Mouse (Mus musculus) thymus, adult 2 months (tissue): ENCODE data around the gene Tyw1. TPM values are rescaled to one million over a fixed set of nuclear protein-coding genes. Genes with fewer than 3 reads are reported as not detected.

Source experiments
- DNase-seq: peaks from one replicate; pipeline ENCODE4 v3.0.0; 2021
- H3K27ac ChIP-seq: fragments of 200-500 bp; 2 replicates; pipeline ENCODE4 v1.5.1; 2012; ENCODE audit warnings: low read length, control low read depth; ENCODE audit not compliant: control insufficient read depth, insufficient read depth
- H3K27me3 ChIP-seq: fragments of 200-500 bp; 2 replicates; pipeline ENCODE4 v1.6.1; 2012; ENCODE audit warnings: mild to moderate bottlenecking, low read length, moderate library complexity, mixed read lengths; ENCODE audit not compliant: control insufficient read depth, insufficient read depth
- H3K36me3 ChIP-seq: fragments of 200-500 bp; 2 replicates; pipeline ENCODE4 v1.6.1; 2012; ENCODE audit warnings: mild to moderate bottlenecking, low read length, moderate library complexity; ENCODE audit not compliant: control insufficient read depth, insufficient read depth
- H3K4me1 ChIP-seq: fragments of 200-500 bp; replicated peaks from 2 replicates; pipeline ENCODE4 v1.6.1; 2012; ENCODE audit warnings: low read length; ENCODE audit not compliant: control insufficient read depth, insufficient read depth
- H3K4me3 ChIP-seq: fragments of 200-500 bp; 2 replicates; pipeline ENCODE4 v1.5.1; 2012; ENCODE audit warnings: mild to moderate bottlenecking, low read length, control low read depth, moderate library complexity; ENCODE audit not compliant: control insufficient read depth, insufficient read depth
- CTCF ChIP-seq: fragments of 200-500 bp; IDR thresholded peaks from 2 replicates; pipeline ENCODE4 v1.5.1; 2012; ENCODE audit warnings: mild to moderate bottlenecking, control low read depth, low read length, moderate library complexity, borderline replicate concordance; ENCODE audit not compliant: control insufficient read depth, poor library complexity, insufficient read depth; ENCODE audit errors: extremely low read depth
- POLR2A ChIP-seq: fragments of 200-500 bp; IDR thresholded peaks from 2 replicates; pipeline ENCODE4 v1.6.1; 2012; ENCODE audit warnings: mild to moderate bottlenecking, low read length, control low read depth, moderate library complexity; ENCODE audit not compliant: control insufficient read depth, poor library complexity, insufficient read depth; ENCODE audit errors: extremely low read depth
- WGBS: fragments of 180-500 bp; shearing (Covaris S2); methylation state at CpG from one replicate; pipeline ENCODE4 v1.1.7; 2018; 5-methylcytosine and 5-hydroxymethylcytosine counted together
- polyA plus RNA-seq: library from polyadenylated mRNA; depleted of rRNA; stranded (reverse); fragments of >200 nt; gene quantifications from 2 replicates; pipeline ENCODE4 v1.2.3, GENCODE M21; 2012

Tyw1 gene
- polyA plus RNA-seq, 1 experiment: 15.6 TPM

DNA sequence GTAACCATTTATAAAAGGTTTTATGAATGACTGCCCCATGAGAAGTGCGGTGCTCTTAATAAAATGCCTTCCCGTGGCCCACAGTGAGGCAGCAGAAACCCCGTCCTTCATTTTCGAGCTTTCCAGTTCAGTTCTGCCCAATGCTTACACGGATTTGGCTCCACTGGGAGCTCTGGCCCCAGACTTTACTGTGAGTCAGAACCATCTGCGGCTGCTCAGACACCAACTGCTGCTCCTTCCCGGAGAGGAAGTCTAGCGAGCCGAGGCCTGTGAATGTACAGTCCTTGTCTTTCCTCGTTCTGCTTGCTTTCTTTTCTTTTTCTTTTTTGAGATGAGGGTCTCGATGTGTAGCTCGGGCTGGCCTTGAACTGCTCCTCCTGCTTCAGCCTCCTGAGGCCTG is 35.4 kb downstream of the Tyw1 start:
- 97% methylated on average over 12 of the region's 12 CpGs for WGBS
- H3K4me3 ChIP-seq: no peak overlapping the region
- DNase-seq: no peak
- no peaks in the 10 kb centered on the region for H3K27me3 ChIP-seq
- H3K36me3 ChIP-seq: peaks cover 16% of the 10 kb centered on the region; the same call in 1 of the 2 replicates
- TF ChIP-seq POLR2A (no peak), CTCF (no peak)
- H3K27ac ChIP-seq: no peak overlapping the region
- H3K4me1 ChIP-seq: no peaks in the 10 kb centered on the region

DNA sequence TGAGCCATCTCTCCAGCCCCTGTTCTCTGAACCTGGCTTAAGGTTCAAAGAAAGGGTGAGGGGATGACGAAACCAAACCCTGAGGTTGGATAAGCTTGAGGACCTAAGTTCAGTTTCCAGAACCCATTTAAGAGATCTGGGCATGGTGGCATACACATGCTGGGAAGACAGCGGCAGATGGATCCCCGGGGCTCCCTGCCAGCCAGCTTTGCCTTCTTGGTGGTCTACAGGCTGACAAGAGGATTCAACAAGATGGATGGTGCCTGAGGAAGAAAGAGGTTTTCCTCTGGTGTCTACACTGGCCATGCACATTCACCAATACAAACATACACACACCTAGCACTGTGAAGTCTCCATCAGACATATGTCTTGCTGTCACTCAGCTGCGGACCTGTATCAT is 37.6 kb downstream of the Tyw1 start:
- H3K36me3 ChIP-seq: peaks cover 25% of the 10 kb centered on the region; the same call in 1 of the 2 replicates
- H3K27me3 ChIP-seq: no peaks in the 10 kb centered on the region
- H3K4me3 ChIP-seq: no peak overlapping the region
- no peak for TF ChIP-seq CTCF
- no peak for TF ChIP-seq POLR2A
- no peak for DNase-seq
- no peaks in the 10 kb centered on the region for H3K4me1 ChIP-seq
- H3K27ac ChIP-seq: no peak overlapping the region
- WGBS: 98% methylated on average over 4 of the region's 4 CpGs

DNA sequence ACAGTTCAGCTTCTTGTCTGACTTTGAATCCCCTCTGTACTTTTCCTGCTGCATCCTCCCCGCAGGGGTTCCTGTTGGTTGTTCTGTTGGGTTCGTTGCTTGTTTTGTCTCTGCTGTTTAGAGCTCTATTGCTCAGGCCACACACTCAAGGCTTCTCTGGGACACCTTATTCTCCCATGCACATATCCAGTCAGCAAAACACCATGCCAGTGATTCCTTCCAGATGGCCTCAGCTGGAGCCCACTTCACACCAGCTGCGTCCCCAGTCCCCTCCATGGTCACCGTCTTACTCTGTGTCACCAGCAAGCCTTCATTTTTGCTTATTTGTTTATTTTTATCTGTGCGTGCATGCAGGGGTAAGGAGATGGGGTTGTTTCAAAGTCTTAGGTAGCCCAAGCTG is 38.5 kb downstream of the Tyw1 start:
- Histone ChIP-seq H3K4me3 (no peak overlapping the region), H3K27me3 (no peaks in the 10 kb centered on the region), H3K27ac (no peak overlapping the region), H3K4me1 (no peaks in the 10 kb centered on the region), H3K36me3 (peaks cover 31% of the 10 kb centered on the region; the same call in 1 of the 2 replicates)
- TF ChIP-seq CTCF (no peak), POLR2A (no peak)
- WGBS: 99% methylated on average over 5 of the region's 5 CpGs
- DNase-seq: no peak

DNA sequence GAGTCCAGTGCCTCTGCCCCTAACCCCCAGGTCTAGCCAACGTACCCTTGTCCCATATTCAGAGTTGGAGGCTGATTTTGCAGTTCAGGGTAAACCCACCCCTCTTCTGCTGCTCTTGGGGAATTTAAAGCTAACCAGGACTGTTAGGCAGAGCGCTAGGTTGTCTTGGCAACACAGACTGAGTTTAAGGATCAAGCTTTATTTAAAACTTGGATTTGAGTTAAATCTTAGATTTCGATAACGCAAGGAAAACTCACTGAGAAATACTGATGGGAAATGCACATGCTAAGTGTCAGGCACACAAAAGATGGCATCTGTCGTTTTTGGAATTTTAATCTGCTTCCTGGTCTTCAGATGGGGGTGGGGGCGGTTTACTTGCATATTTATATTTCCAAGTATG is 39.2 kb downstream of the Tyw1 start:
- H3K4me3 ChIP-seq: no peak overlapping the region
- peaks cover 31% of the 10 kb centered on the region; the same call in 1 of the 2 replicates for H3K36me3 ChIP-seq
- no peak overlapping the region for H3K27ac ChIP-seq
- WGBS: 97% methylated on average over 6 of the region's 6 CpGs
- no peaks in the 10 kb centered on the region for H3K4me1 ChIP-seq
- no peak for DNase-seq
- no peaks in the 10 kb centered on the region for H3K27me3 ChIP-seq
- TF ChIP-seq CTCF (no peak), POLR2A (no peak)

DNA sequence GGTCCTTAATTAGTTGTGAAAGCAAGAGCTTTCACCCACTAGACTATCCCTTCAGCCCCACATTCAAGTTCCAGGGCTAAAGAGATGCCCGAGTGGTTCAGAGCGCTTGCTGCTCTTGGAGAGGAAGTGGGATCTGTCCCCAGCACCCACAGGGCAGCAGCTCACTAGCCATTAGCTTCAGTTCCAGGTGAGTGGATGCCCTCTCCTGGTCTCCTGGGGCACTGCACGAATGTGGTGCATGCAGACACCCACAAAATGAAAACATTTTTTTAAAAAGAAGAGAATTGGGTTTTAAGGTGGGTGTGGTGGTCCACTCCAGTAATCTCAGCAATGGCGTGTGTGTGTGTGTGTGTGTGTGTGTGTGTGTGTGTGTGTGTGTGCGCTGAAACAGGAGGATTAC is 40.7 kb downstream of the Tyw1 start:
- H3K4me3 ChIP-seq: no peak overlapping the region

DNA sequence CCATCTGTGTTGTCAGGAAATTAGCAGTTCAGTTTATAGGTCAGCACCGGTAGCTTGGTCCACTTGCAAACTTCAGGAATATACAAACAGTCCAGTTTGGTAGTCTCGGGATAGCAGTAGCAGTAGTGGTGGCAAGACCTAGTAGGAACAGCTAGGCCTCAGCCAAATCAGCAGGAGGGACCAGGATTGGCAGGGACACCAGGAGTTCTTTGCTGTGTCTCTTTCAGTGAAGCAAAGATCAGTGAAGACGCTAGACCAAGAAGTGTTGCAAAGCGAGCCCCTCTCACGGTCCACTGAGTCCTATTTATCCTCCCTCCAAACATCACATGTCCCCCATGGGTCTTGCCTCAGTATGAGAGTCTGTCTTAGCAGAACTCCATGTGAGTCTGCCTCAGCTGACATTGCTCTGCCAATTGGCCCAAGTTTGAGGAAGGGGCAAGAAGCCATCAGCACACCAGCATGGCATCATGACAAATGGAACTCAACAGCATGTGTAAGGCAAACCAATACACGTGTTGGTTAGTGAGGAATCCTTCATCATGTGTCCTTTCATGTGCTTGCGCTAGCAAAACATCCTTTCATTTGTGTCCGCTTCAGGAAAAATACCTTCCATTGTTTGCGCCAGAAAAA is 43.5 kb downstream of the Tyw1 start:
- DNase-seq: no peak
- H3K4me1 ChIP-seq: no peaks in the 10 kb centered on the region
- no peak overlapping the region for H3K27ac ChIP-seq
- 96% methylated on average over 9 of the region's 9 CpGs for WGBS
- no peaks in the 10 kb centered on the region for H3K27me3 ChIP-seq
- peaks cover 29% of the 10 kb centered on the region; the same call in 1 of the 2 replicates for H3K36me3 ChIP-seq
- no peak overlapping the region for H3K4me3 ChIP-seq
- no peak for TF ChIP-seq CTCF
- TF ChIP-seq POLR2A: no peak

More for the DNA sequence above, 40.7 kb downstream of the Tyw1 start:
- no peaks in the 10 kb centered on the region for H3K4me1 ChIP-seq
- no peak for DNase-seq
- no peak overlapping the region for H3K27ac ChIP-seq
- WGBS: 87% methylated on average over 5 of the region's 5 CpGs
- peaks cover 34% of the 10 kb centered on the region; the same call in 1 of the 2 replicates for H3K36me3 ChIP-seq
- no peaks in the 10 kb centered on the region for H3K27me3 ChIP-seq
- TF ChIP-seq CTCF (no peak), POLR2A (no peak)
